Mouse (Mus musculus) testis, adult 2 months (tissue): ENCODE data around the gene C2cd5. TPM values are rescaled to one million over a fixed set of nuclear protein-coding genes. Genes with fewer than 3 reads are reported as not detected.

Experiments
- H3K27ac ChIP-seq: fragments of 200-500 bp; 2 replicates; pipeline ENCODE4 v1.5.1; 2012; ENCODE audit warnings: low read depth, low read length; ENCODE audit not compliant: control insufficient read depth, insufficient read depth
- H3K27me3 ChIP-seq: fragments of 200-500 bp; 2 replicates; pipeline ENCODE4 v1.6.1; 2012; ENCODE audit warnings: mild to moderate bottlenecking, low read length, moderate library complexity; ENCODE audit not compliant: control insufficient read depth, insufficient read depth
- H3K36me3 ChIP-seq: fragments of 200-500 bp; 2 replicates; pipeline ENCODE4 v1.6.1; 2012; ENCODE audit warnings: mild to moderate bottlenecking, low read length; ENCODE audit not compliant: control insufficient read depth, insufficient read depth
- H3K4me1 ChIP-seq: fragments of 200-500 bp; 2 replicates; pipeline ENCODE4 v1.6.1; 2012; ENCODE audit warnings: low read length; ENCODE audit not compliant: control insufficient read depth, insufficient read depth
- H3K4me3 ChIP-seq: fragments of 200-500 bp; 2 replicates; pipeline ENCODE4 v1.5.1; 2012; ENCODE audit warnings: low read depth, mild to moderate bottlenecking, low read length, moderate library complexity, mixed read lengths; ENCODE audit not compliant: control insufficient read depth
- CTCF ChIP-seq: fragments of 200-500 bp; IDR thresholded peaks from 2 replicates; pipeline ENCODE4 v1.5.1; 2012; ENCODE audit warnings: low read depth, mild to moderate bottlenecking, inconsistent platforms, low read length, moderate library complexity; ENCODE audit not compliant: control insufficient read depth, insufficient read depth, insufficient replicate concordance
- POLR2A ChIP-seq: fragments of 200-500 bp; IDR thresholded peaks from 2 replicates; pipeline ENCODE4 v1.6.1; 2012; ENCODE audit warnings: low read depth, mild to moderate bottlenecking, inconsistent platforms, low read length, moderate library complexity; ENCODE audit not compliant: control insufficient read depth
- polyA plus RNA-seq: library from polyadenylated mRNA; depleted of rRNA; stranded (reverse); fragments of >200 nt; gene quantifications from 2 replicates; pipeline ENCODE4 v1.2.3, GENCODE M21; 2012

C2cd5 gene
- polyA plus RNA-seq, 1 experiment = 13.7 TPM

- no peak overlapping the region for H3K27ac ChIP-seq
- no peak overlapping the region for H3K4me3 ChIP-seq
- TF ChIP-seq POLR2A = no peak
- H3K4me1 ChIP-seq = no peaks in the 10 kb centered on the region
- H3K36me3 ChIP-seq = peaks cover 2% of the 10 kb centered on the region
- no peaks in the 10 kb centered on the region for H3K27me3 ChIP-seq
These were observed 15.5 kb downstream of the C2cd5 start for GRCm38 (mm10) chr6:143084314-143085025.

- H3K27ac ChIP-seq = no peak overlapping the region
- H3K4me3 ChIP-seq = no peak overlapping the region
- TF ChIP-seq CTCF (no peak), POLR2A (no peak)
- no peaks in the 10 kb centered on the region for H3K27me3 ChIP-seq
- no peaks in the 10 kb centered on the region for H3K4me1 ChIP-seq
- H3K36me3 ChIP-seq = peaks cover 2% of the 10 kb centered on the region
These were observed 18.3 kb downstream of the C2cd5 start for GRCm38 (mm10) chr6:143081479-143082106.

- H3K36me3 ChIP-seq = peaks cover 2% of the 10 kb centered on the region
These were observed 19.2 kb downstream of the C2cd5 start for GRCm38 (mm10) chr6:143080774-143081173.

GRCm38 (mm10) chr6:143079126-143079525 is 20.8 kb downstream of the C2cd5 start:
- H3K27me3 ChIP-seq = no peaks in the 10 kb centered on the region
- no peak overlapping the region for H3K27ac ChIP-seq
- no peaks in the 10 kb centered on the region for H3K4me1 ChIP-seq
- TF ChIP-seq POLR2A (no peak), CTCF (no peak)
- peaks cover 2% of the 10 kb centered on the region for H3K36me3 ChIP-seq
- no peak overlapping the region for H3K4me3 ChIP-seq

More at GRCm38 (mm10) chr6:143080774-143081173, 19.2 kb downstream of the C2cd5 start:
- TF ChIP-seq POLR2A (no peak), CTCF (no peak)
- Histone ChIP-seq H3K27ac (no peak overlapping the region), H3K4me1 (no peaks in the 10 kb centered on the region), H3K4me3 (no peak overlapping the region), H3K27me3 (no peaks in the 10 kb centered on the region)

GRCm38 (mm10) chr6:143076461-143076860 is 23.5 kb downstream of the C2cd5 start:
- Histone ChIP-seq H3K4me3 (no peak overlapping the region), H3K36me3 (peaks cover 2% of the 10 kb centered on the region), H3K27me3 (no peaks in the 10 kb centered on the region), H3K27ac (no peak overlapping the region), H3K4me1 (no peaks in the 10 kb centered on the region)
- TF ChIP-seq POLR2A (no peak), CTCF (no peak)

- TF ChIP-seq POLR2A = no peak
- no peak for TF ChIP-seq CTCF
- H3K4me1 ChIP-seq = no peaks in the 10 kb centered on the region
- no peak overlapping the region for H3K4me3 ChIP-seq
- H3K27ac ChIP-seq = no peak overlapping the region
- no peaks in the 10 kb centered on the region for H3K27me3 ChIP-seq
- H3K36me3 ChIP-seq = peaks cover 2% of the 10 kb centered on the region
These were observed 26.0 kb downstream of the C2cd5 start for GRCm38 (mm10) chr6:143073914-143074313.

GRCm38 (mm10) chr6:143073476-143073875 is 26.5 kb downstream of the C2cd5 start:
- Histone ChIP-seq H3K36me3 (peaks cover 2% of the 10 kb centered on the region), H3K4me1 (no peaks in the 10 kb centered on the region), H3K27me3 (no peaks in the 10 kb centered on the region), H3K27ac (no peak overlapping the region), H3K4me3 (no peak overlapping the region)
- TF ChIP-seq POLR2A (no peak), CTCF (no peak)

GRCm38 (mm10) chr6:143072412-143073014 is 27.4 kb downstream of the C2cd5 start:
- H3K36me3 ChIP-seq = peaks cover 2% of the 10 kb centered on the region
- TF ChIP-seq CTCF = no peak
- no peak for TF ChIP-seq POLR2A

More at GRCm38 (mm10) chr6:143072412-143073014, 27.4 kb downstream of the C2cd5 start:
- Histone ChIP-seq H3K4me1 (no peaks in the 10 kb centered on the region), H3K27ac (no peak overlapping the region), H3K27me3 (no peaks in the 10 kb centered on the region), H3K4me3 (no peak overlapping the region)
